In genomic region chr7:81553589-81553988, GRCm38 (mm10) we compare ENCODE assay signal across 24 mouse cellular contexts. TPM values are rescaled to one million over a fixed set of nuclear protein-coding genes. Genes with fewer than 3 reads are reported as not detected.
"Had no signal": no experiment of that assay in that cellular context is flagged by ENCODE, and none has a peak within 500 bp of the region (broad histone marks: within the 10 kb centered on the region; RNA-seq: fewer than 3 reads in every experiment).

No protein-coding gene starts in this region.

- H3K9me3 ChIP-seq: limb, embryonic 12.5 days; limb, embryonic 15.5 days; megakaryocyte, embryonic 14.5 days; midbrain, embryonic 12.5 days; neural tube, embryonic 12.5 days; stomach, embryonic 15.5 days had no signal

- ATAC-seq: liver, postnatal 0 days; lung, postnatal 0 days had no signal

- H3K9ac ChIP-seq: limb, embryonic 12.5 days; limb, embryonic 15.5 days; liver, embryonic 14.5 days; liver, postnatal 0 days; lung, embryonic 14.5 days; midbrain, embryonic 12.5 days; neural tube, embryonic 12.5 days; stomach, embryonic 15.5 days had no signal

- H3K4me2 ChIP-seq: limb, embryonic 12.5 days; limb, embryonic 15.5 days; liver, embryonic 11.5 days; lung, embryonic 14.5 days; midbrain, embryonic 12.5 days; neural tube, embryonic 12.5 days; stomach, embryonic 15.5 days had no signal

- H3K4me3 ChIP-seq: limb, embryonic 12.5 days; limb, embryonic 15.5 days; megakaryocyte, embryonic 14.5 days; midbrain, embryonic 12.5 days; neural tube, embryonic 12.5 days; stomach, embryonic 15.5 days had no signal

- H3K27ac ChIP-seq: limb, embryonic 12.5 days; limb, embryonic 15.5 days; liver, embryonic 14.5 days; macrophage; midbrain, embryonic 12.5 days; neural tube, embryonic 12.5 days; stomach, embryonic 15.5 days had no signal

- DNase-seq: kidney, adult 18-20 months; kidney, postnatal 14 days; lung, embryonic 14.5 days; right cerebral cortex, postnatal 25 days; spleen, adult 18-20 months had no signal

- H3K36me3 ChIP-seq: limb, embryonic 12.5 days; limb, embryonic 15.5 days; midbrain, embryonic 12.5 days; neural tube, embryonic 12.5 days; stomach, embryonic 15.5 days had no signal

- H3K27me3 ChIP-seq: limb, embryonic 12.5 days; limb, embryonic 15.5 days; midbrain, embryonic 12.5 days; neural tube, embryonic 12.5 days; stomach, embryonic 15.5 days had no signal

- H3K4me1 ChIP-seq: limb, embryonic 12.5 days; limb, embryonic 15.5 days; neural tube, embryonic 12.5 days had no signal

RNA-seq across cellular contexts. Expression of gene BC048679, which starts 55.5 kb away (rescaled TPM):
- total RNA-seq: layer of hippocampus, adult 18-20 months; layer of hippocampus, postnatal 14 days; left cerebral cortex, adult 8-10 months; left cerebral cortex, postnatal 14 days; left cerebral cortex, postnatal 4 days; neutrophil, adult 5-6 weeks had no signal
- polyA plus RNA-seq: kidney, embryonic 16.5 days; limb, embryonic 12.5 days; limb, embryonic 15.5 days; liver, embryonic 11.5 days; liver, embryonic 14.5 days; liver, postnatal 0 days; lung, embryonic 14.5 days; lung, postnatal 0 days; macrophage; midbrain, embryonic 12.5 days; neural tube, embryonic 12.5 days; stomach, embryonic 15.5 days; thymus, postnatal 0 days had no signal

RNA-seq across cellular contexts. Expression of gene Ap3b2, which starts 59.9 kb away (rescaled TPM):
- total RNA-seq: neutrophil, adult 5-6 weeks had no signal
- polyA plus RNA-seq: macrophage had no signal
